Mouse (Mus musculus) ES-E14 (cell line): ENCODE data around the gene Adamts16. TPM values are rescaled to one million over a fixed set of nuclear protein-coding genes. Genes with fewer than 3 reads are reported as not detected.

Source experiments
- DNase-seq: peaks from one replicate; pipeline ENCODE4 v3.0.0-alpha.2; 2013; ENCODE audit warnings: low read depth, low spot score
- H3K27ac ChIP-seq: 2 replicates; pipeline ENCODE4 v1.5.1; 2012; ENCODE audit warnings: low read depth, mild to moderate bottlenecking, low read length, moderate library complexity, mixed read lengths; ENCODE audit not compliant: poor library complexity, insufficient read depth, severe bottlenecking
- H3K36me3 ChIP-seq: 2 replicates; pipeline ENCODE4 v1.6.1; 2012; ENCODE audit warnings: mild to moderate bottlenecking, low read length, moderate library complexity, mixed read lengths; ENCODE audit not compliant: control insufficient read depth, poor library complexity, insufficient read depth, severe bottlenecking
- H3K4me1 ChIP-seq, 2 experiments: fragments of 150-350 bp in 1 of 2; sonication (generic) in 1 of 2; 2 replicates each; pipeline ENCODE4 v1.6.1; 2012; ENCODE audit warnings: low read length in 2 of 2, mild to moderate bottlenecking in 1 of 2, mixed read lengths in 1 of 2; ENCODE audit not compliant: control insufficient read depth in 2 of 2, insufficient read depth in 2 of 2, poor library complexity in 1 of 2
- H3K4me3 ChIP-seq, 2 experiments: fragments of 150-350 bp in 1 of 2; sonication (generic) in 1 of 2; 2 replicates each; pipeline ENCODE4 v1.5.1; 2012; ENCODE audit warnings: low read length in 2 of 2, low read depth in 1 of 2, mild to moderate bottlenecking in 1 of 2, mixed read lengths in 1 of 2; ENCODE audit not compliant: insufficient read depth in 1 of 2, poor library complexity in 1 of 2, severe bottlenecking in 1 of 2
- H3K9ac ChIP-seq: 2 replicates; pipeline ENCODE4 v1.6.1; 2012; ENCODE audit warnings: low read depth, mild to moderate bottlenecking, low read length, mixed read lengths; ENCODE audit not compliant: poor library complexity, insufficient read depth, severe bottlenecking
- H3K9me3 ChIP-seq: fragments of 150-350 bp; sonication (generic); 2 replicates; pipeline ENCODE4 v1.6.1; 2012; ENCODE audit warnings: low read depth, mild to moderate bottlenecking, low read length; ENCODE audit not compliant: control insufficient read depth, insufficient read depth
- CHD2 ChIP-seq: IDR thresholded peaks from 2 replicates; pipeline ENCODE4 v1.6.1; 2014; ENCODE audit warnings: mild to moderate bottlenecking, low read depth, low read length, inconsistent platforms
- HCFC1 ChIP-seq: IDR thresholded peaks from 2 replicates; pipeline ENCODE4 v1.6.1; 2012; ENCODE audit warnings: low read length, inconsistent platforms, borderline replicate concordance; ENCODE audit not compliant: insufficient read depth
- MAFK ChIP-seq: IDR thresholded peaks from 2 replicates; pipeline ENCODE4 v1.6.1; 2014; ENCODE audit warnings: mild to moderate bottlenecking, low read depth, low read length, inconsistent platforms; ENCODE audit not compliant: insufficient read depth
- ZC3H11A ChIP-seq: IDR thresholded peaks from 2 replicates; pipeline ENCODE4 v1.6.1; 2012; ENCODE audit warnings: low read depth, mild to moderate bottlenecking, inconsistent platforms, low read length, borderline replicate concordance
- ZNF384 ChIP-seq: IDR thresholded peaks from 2 replicates; pipeline ENCODE4 v1.6.1; 2012; ENCODE audit warnings: low read depth, low read length, inconsistent platforms
- in situ Hi-C, 2 experiments: fragments of 600-800 bp; cut with MboI; formaldehyde crosslinking; loops; one replicate each; pipeline ENCODE4 v1.15.1; 2025; ENCODE audit warnings: low sequenced_read_pairs in 2 of 2, inconsistent platforms in 1 of 2; ENCODE audit not compliant: unreplicated experiment in 2 of 2
- total RNA-seq: library from RNA; depleted of rRNA; stranded (reverse); fragments of 300-350 nt; gene quantifications from 2 replicates; pipeline ENCODE4 v1.2.3, GENCODE M21; 2012; rRNA removed

Adamts16 gene
- total RNA-seq, 1 experiment: 0.13 TPM

GRCm38 (mm10) chr13:70681411-70682183 is 160.0 kb downstream of the Adamts16 start:
- DNase-seq: no peak
- H3K36me3 ChIP-seq: no peaks in the 10 kb centered on the region
- H3K4me3 ChIP-seq: no peak overlapping the region
- H3K4me1 ChIP-seq: no peaks in the 10 kb centered on the region
- H3K27ac ChIP-seq: no peak overlapping the region
- in situ Hi-C loops: no loop called here
- no peaks in the 10 kb centered on the region for H3K9me3 ChIP-seq
- H3K9ac ChIP-seq: no peak overlapping the region
- TF ChIP-seq MAFK (no peak), CHD2 (no peak), HCFC1 (no peak), ZC3H11A (no peak), ZNF384 (no peak)

GRCm38 (mm10) chr13:70680316-70680715 is 161.3 kb downstream of the Adamts16 start:
- no peaks in the 10 kb centered on the region for H3K36me3 ChIP-seq
- no peak for TF ChIP-seq CHD2
- no peak for TF ChIP-seq ZNF384
- no peak for TF ChIP-seq ZC3H11A
- H3K4me1 ChIP-seq: no peaks in the 10 kb centered on the region

More at GRCm38 (mm10) chr13:70680316-70680715, 161.3 kb downstream of the Adamts16 start:
- Histone ChIP-seq H3K27ac (no peak overlapping the region), H3K9me3 (no peaks in the 10 kb centered on the region), H3K4me3 (no peak overlapping the region), H3K9ac (no peak overlapping the region)
- DNase-seq: no peak
- in situ Hi-C loops: no loop called here

Other genes starting within 250 kb of the Adamts16 start
- gene Ice1, start 204.2 kb downstream of the Adamts16 start, total RNA-seq: 56.4 and 60.6 TPM in 2 replicates